Mouse (Mus musculus): ENCODE data around the gene Ppp2r1a. TPM values are rescaled to one million over a fixed set of nuclear protein-coding genes. Genes with fewer than 3 reads are reported as not detected.

Gene Ppp2r1a
- polyA plus RNA-seq (2014; fragmentation: Nextera tagmentation; extraction: Ambion mirVana), result 542 and 558 TPM in 2 replicates

DNA sequence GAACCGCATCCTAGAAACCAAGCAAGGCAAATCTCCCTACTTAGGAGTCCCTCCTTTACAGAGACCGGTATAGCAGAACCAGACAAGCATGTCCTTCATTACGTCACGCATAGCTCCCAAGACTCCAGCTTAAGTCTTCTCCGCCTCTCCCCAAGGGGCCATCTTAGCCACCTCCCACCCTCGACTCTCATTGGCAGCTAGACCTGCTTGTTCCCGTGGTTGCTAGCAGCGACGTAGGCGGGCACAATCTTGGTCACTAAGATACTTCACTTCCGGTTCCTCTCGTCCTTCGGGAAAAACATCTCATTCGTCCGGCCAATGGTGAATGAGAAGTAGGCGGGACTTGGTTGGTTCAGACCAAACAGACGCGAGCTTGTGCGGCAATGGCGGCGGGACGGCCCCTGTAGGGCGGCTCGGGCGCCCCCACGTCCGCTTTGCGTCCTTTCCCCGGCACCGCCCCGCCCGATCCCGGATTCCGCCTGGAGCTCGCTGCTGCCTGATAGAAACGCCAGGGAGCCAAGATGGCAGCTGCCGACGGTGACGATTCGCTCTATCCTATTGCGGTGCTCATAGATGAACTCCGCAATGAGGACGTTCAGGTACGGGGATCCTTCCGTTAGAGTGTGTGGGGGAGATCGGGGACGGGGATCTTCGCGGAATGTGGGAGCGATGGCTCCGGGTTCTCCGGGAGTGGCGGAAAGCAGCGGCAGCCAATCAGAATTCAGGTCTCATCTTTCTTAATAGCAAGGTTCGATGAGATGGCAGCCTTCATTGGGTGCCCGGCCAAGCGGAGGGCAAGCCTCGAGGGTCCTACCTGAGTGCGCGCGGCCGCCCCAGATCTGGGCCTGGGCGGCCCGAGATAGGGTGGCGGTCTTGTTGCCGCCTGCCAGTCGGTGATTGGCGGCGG, at the start of gene Ppp2r1a:
Ppp2r1a (plus strand) TSS at position 327 of the 907 bp plus-strand sequence.
- H3K4me1 ChIP-seq (ENCODE audit: control insufficient read depth, insufficient read depth, low read length), result peaks cover 19% of the 10 kb centered on the region
- peak within 1 kb of the TSS; percentile 78 for H3K4me2 ChIP-seq
- WGBS, result under 1% methylated on average over 69 of the region's 69 CpGs
- peak; percentile 99 for DNase-seq (ENCODE audit: low spot score, missing footprints)
- no peaks in the 10 kb centered on the region for H3K27me3 ChIP-seq (ENCODE audit: control insufficient read depth, insufficient read depth, low read length)
- H3K36me3 ChIP-seq (ENCODE audit: control insufficient read depth, insufficient read depth, low read length), result no peaks in the 10 kb centered on the region
- H3K27ac ChIP-seq (ENCODE audit: low read depth, low read length), result peak within 1 kb of the TSS; percentile 95
- peak within 1 kb of the TSS; percentile 91 for H3K9ac ChIP-seq (ENCODE audit: low read length)
- peak within 1 kb of the TSS; percentile 78 for H3K4me3 ChIP-seq (ENCODE audit: low read depth, low read length)
- peak; percentile 98 for ATAC-seq (ENCODE audit: low FRiP score)
- no peaks in the 10 kb centered on the region for H3K9me3 ChIP-seq (ENCODE audit: control insufficient read depth, low read length)

DNA sequence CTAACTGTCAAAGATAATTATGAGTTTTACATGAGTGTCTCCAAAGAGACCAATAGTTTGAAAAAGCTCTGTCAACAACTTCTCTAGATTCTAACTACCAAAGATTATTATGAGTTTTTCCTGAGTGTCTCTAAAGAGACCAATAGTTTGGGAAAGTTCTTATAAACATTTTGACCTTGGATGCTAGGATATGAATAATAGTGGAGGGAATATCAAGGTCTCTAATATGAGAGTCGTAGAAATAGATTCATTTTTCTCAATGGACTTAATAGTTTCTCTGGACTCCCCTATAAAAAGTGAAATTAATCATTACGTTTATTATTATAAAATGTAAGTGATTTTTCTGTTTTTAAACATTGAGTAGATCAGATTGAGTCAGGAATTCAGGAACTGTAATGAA, 40.1 kb upstream of the Ppp2r1a start, which contains the start of gene Vmn1r231:
Vmn1r231 (minus strand) TSS at position 101 of the 400 bp plus-strand sequence.
- no peak for ATAC-seq (ENCODE audit: low FRiP score)
- Histone ChIP-seq H3K9ac (ENCODE audit: low read length) (no peak within 1 kb of the TSS), H3K27me3 (ENCODE audit: control insufficient read depth, insufficient read depth, low read length) (no peaks in the 10 kb centered on the region), H3K36me3 (ENCODE audit: control insufficient read depth, insufficient read depth, low read length) (no peaks in the 10 kb centered on the region), H3K27ac (ENCODE audit: low read depth, low read length) (no peak within 1 kb of the TSS), H3K4me1 (ENCODE audit: control insufficient read depth, insufficient read depth, low read length) (no peaks in the 10 kb centered on the region), H3K4me2 (no peak within 1 kb of the TSS), H3K4me3 (ENCODE audit: low read depth, low read length) (no peak within 1 kb of the TSS), H3K9me3 (ENCODE audit: control insufficient read depth, low read length) (no peaks in the 10 kb centered on the region)
- no peak for DNase-seq (ENCODE audit: low spot score, missing footprints)
- 62% methylated on average over 2 of the region's 2 CpGs for WGBS

DNA sequence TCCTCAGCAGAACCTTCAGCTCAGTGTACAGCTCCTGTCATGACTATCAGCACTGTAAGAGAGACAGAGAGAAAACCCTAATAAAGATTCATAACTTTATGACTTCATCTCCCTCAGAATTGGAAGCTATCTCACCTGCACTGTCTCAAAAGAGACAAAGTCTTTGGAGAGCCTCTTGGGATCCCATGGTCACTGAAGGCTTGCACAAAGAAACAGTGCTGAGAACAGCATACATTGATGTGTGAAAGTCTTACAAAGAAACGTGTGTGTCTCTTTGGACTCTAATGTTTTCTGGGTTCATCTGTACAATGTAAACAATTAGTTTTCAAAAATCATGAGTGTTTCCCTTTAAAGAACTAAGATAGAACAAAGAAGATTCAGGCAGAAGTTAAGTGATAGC, 25.5 kb upstream of the Ppp2r1a start, which contains the start of gene Vmn1r232:
Vmn1r232 (minus strand) TSS at position 101 of the 400 bp plus-strand sequence.
- 60% methylated on average over 1 of the region's 1 CpGs for WGBS

DNA sequence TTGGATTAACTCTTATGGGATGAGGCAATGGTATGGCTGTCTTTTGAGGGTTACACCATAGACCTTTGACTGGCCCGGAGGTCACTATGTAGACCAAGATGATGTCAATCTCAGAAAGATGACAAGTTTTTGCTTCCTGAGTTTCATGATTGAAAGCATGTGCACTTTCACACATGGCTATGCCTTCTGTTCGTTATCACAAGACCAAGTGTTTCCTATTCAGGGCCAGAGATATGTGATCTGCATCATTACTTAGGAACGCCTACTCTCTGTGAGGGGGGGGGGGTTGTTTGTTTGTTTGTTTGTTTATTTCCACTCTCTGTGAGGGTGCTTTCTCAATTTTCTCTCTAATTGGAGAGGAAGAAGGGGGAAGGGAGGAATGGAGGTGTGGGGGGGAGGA, 885 bp upstream of the Ppp2r1a start:
- Histone ChIP-seq H3K9ac (ENCODE audit: low read length) (peak overlapping the region; percentile 73), H3K36me3 (ENCODE audit: control insufficient read depth, insufficient read depth, low read length) (no peaks in the 10 kb centered on the region), H3K27ac (ENCODE audit: low read depth, low read length) (peak overlapping the region; percentile 72), H3K27me3 (ENCODE audit: control insufficient read depth, insufficient read depth, low read length) (no peaks in the 10 kb centered on the region), H3K4me3 (ENCODE audit: low read depth, low read length) (peak overlapping the region; percentile 78), H3K4me2 (peak overlapping the region; percentile 59), H3K4me1 (ENCODE audit: control insufficient read depth, insufficient read depth, low read length) (peaks cover 19% of the 10 kb centered on the region), H3K9me3 (ENCODE audit: control insufficient read depth, low read length) (no peaks in the 10 kb centered on the region)
- ATAC-seq (ENCODE audit: low FRiP score) (no peak), DNase-seq (ENCODE audit: low spot score, missing footprints) (no peak)
- WGBS, result 63% methylated on average over 3 of the region's 3 CpGs

More for the DNA sequence above, 25.5 kb upstream of the Ppp2r1a start, which contains the start of gene Vmn1r232:
- DNase-seq (ENCODE audit: low spot score, missing footprints) (no peak), ATAC-seq (ENCODE audit: low FRiP score) (no peak)
- Histone ChIP-seq H3K27me3 (ENCODE audit: control insufficient read depth, insufficient read depth, low read length) (no peaks in the 10 kb centered on the region), H3K9me3 (ENCODE audit: control insufficient read depth, low read length) (no peaks in the 10 kb centered on the region), H3K36me3 (ENCODE audit: control insufficient read depth, insufficient read depth, low read length) (no peaks in the 10 kb centered on the region), H3K27ac (ENCODE audit: low read depth, low read length) (no peak within 1 kb of the TSS), H3K9ac (ENCODE audit: low read length) (no peak within 1 kb of the TSS), H3K4me3 (ENCODE audit: low read depth, low read length) (no peak within 1 kb of the TSS), H3K4me2 (no peak within 1 kb of the TSS), H3K4me1 (ENCODE audit: control insufficient read depth, insufficient read depth, low read length) (no peaks in the 10 kb centered on the region)

DNA sequence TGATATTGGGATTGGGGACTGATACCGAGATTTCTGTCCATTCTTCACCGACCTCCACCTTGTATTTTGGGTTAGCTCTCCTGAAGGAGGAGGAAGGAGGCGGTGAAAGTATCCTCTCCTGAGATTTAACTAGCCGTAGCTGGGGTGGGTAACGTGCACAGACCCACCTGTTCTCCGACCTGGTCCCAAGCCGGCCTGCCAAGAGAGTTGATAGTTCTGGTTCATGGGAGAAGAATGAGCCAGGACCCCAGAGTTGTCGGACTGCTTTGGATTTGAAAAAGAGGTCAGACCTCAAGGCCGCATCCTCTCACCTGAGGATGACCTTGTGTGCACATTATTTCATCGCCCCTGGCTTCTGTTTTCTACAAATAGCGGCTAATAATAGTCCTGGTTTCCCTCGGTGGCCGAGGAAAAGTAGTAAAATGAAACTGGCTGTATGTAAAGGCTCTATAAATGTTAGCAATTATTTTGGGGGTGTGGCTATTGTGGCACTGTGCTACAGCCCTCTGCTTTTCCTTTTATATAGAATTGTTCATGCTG, 985 bp downstream of the Ppp2r1a start:
- Histone ChIP-seq H3K9ac (ENCODE audit: low read length) (peak overlapping the region; percentile 91), H3K27ac (ENCODE audit: low read depth, low read length) (peak overlapping the region; percentile 95), H3K4me3 (ENCODE audit: low read depth, low read length) (peak overlapping the region; percentile 78), H3K4me1 (ENCODE audit: control insufficient read depth, insufficient read depth, low read length) (peaks cover 19% of the 10 kb centered on the region), H3K27me3 (ENCODE audit: control insufficient read depth, insufficient read depth, low read length) (no peaks in the 10 kb centered on the region), H3K36me3 (ENCODE audit: control insufficient read depth, insufficient read depth, low read length) (no peaks in the 10 kb centered on the region; the same call in 1 of the 2 replicates), H3K9me3 (ENCODE audit: control insufficient read depth, low read length) (no peaks in the 10 kb centered on the region), H3K4me2 (peak overlapping the region; percentile 78)
- peak; percentile 90 for DNase-seq (ENCODE audit: low spot score, missing footprints)
- no peak for ATAC-seq (ENCODE audit: low FRiP score)
- WGBS, result under 1% methylated on average over 13 of the region's 13 CpGs

DNA sequence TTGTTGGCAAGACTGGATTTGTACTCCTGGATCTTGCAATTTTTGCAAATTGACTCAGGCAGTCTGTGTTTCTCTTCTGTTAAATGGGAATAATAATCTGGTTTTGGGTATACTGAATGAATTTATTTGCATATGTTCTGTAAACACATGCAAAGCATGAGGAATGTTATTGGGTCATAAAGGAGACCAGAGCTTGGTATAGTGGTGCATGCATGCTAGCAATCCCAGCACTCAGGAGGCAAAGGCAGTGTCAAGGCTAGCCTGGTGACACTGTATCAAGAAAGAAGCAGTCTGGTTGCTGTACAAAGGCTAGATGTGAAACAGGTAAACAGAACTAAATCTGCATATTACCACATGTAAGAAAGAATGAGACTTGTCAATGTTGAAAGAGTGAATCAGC, 1.5 kb downstream of the Ppp2r1a start:
- no peaks in the 10 kb centered on the region for H3K9me3 ChIP-seq (ENCODE audit: control insufficient read depth, low read length)
- peaks cover 3% of the 10 kb centered on the region; the same call in 1 of the 2 replicates for H3K36me3 ChIP-seq (ENCODE audit: control insufficient read depth, insufficient read depth, low read length)
- H3K27ac ChIP-seq (ENCODE audit: low read depth, low read length), result no peak overlapping the region
- peaks cover 19% of the 10 kb centered on the region for H3K4me1 ChIP-seq (ENCODE audit: control insufficient read depth, insufficient read depth, low read length)
- H3K27me3 ChIP-seq (ENCODE audit: control insufficient read depth, insufficient read depth, low read length), result no peaks in the 10 kb centered on the region
- peak; percentile 78 for DNase-seq (ENCODE audit: low spot score, missing footprints)
- H3K4me3 ChIP-seq (ENCODE audit: low read depth, low read length), result peak overlapping the region; percentile 78
- H3K4me2 ChIP-seq, result peak overlapping the region; percentile 78
- ATAC-seq (ENCODE audit: low FRiP score), result no peak
- peak overlapping the region; percentile 91; the same call in 1 of the 2 replicates for H3K9ac ChIP-seq (ENCODE audit: low read length)

DNA sequence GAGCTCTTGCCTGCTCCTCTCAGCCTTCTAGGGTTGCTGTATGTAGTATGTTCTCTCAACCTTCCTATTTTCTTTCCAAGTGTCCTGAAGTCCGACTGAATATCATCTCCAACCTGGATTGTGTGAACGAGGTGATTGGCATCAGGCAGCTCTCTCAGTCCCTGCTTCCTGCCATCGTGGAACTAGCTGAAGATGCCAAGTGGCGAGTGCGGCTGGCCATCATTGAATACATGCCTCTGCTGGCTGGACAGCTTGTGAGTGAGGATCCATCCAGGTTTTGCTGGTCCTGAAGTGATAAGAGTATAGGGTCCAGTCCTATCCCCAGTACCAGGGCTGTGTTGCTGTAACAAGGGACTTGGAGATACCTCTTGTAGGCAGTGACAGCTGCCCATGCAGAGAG, 15.3 kb downstream of the Ppp2r1a start:
- H3K4me1 ChIP-seq (ENCODE audit: control insufficient read depth, insufficient read depth, low read length), result no peaks in the 10 kb centered on the region
- ATAC-seq (ENCODE audit: low FRiP score), result no peak
- no peaks in the 10 kb centered on the region for H3K27me3 ChIP-seq (ENCODE audit: control insufficient read depth, insufficient read depth, low read length)
- no peaks in the 10 kb centered on the region for H3K9me3 ChIP-seq (ENCODE audit: control insufficient read depth, low read length)
- no peak overlapping the region for H3K9ac ChIP-seq (ENCODE audit: low read length)
- peaks cover 72% of the 10 kb centered on the region for H3K36me3 ChIP-seq (ENCODE audit: control insufficient read depth, insufficient read depth, low read length)
- peak; percentile 81 for DNase-seq (ENCODE audit: low spot score, missing footprints)
- H3K27ac ChIP-seq (ENCODE audit: low read depth, low read length), result no peak overlapping the region
- H3K4me3 ChIP-seq (ENCODE audit: low read depth, low read length), result no peak overlapping the region
- H3K4me2 ChIP-seq, result no peak overlapping the region
- 93% methylated on average over 5 of the region's 5 CpGs for WGBS

DNA sequence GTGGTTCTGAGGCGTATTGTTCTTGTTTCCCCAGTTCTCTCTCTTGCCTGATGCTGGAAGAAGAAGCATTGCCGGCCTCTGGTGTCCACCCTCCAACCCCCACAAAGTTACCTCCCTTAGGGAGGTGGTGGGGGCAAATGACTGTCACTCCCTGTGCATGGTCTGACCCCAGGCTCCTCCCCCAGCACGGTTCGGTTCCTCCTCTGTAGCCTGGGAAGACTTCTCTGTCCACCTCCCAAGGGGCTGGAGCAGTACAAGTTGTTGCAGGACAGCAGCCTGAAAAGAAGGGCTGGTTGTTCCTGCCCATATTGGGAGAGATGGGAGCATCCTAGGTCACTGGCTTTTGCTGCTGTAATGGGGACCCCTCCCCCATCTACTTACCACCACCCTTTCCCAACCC, 20.3 kb downstream of the Ppp2r1a start:
- 98% methylated on average over 4 of the region's 4 CpGs for WGBS

DNA sequence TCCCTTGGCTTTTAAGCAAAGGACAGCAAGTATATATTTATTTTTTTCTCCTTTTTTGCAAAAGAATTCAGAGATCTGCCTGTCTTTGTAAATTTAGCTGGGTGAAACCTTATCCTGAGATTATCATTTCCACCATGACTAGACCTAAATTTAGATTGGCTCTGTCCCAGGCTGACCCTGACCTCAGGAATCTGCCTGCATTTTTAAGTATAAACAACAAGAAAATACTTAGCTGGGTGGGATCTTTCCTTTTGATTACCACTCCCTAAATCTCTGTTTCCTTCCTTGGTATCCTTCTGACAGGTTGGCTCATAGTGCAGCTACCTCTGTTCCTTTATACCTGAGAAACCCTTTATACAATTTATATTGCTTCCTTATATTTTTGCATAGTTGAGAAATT, 21.6 kb downstream of the Ppp2r1a start:
- Histone ChIP-seq H3K36me3 (ENCODE audit: control insufficient read depth, insufficient read depth, low read length) (peaks cover 34% of the 10 kb centered on the region), H3K9me3 (ENCODE audit: control insufficient read depth, low read length) (no peaks in the 10 kb centered on the region), H3K4me1 (ENCODE audit: control insufficient read depth, insufficient read depth, low read length) (no peaks in the 10 kb centered on the region), H3K9ac (ENCODE audit: low read length) (no peak overlapping the region), H3K27ac (ENCODE audit: low read depth, low read length) (no peak overlapping the region), H3K4me2 (no peak overlapping the region), H3K4me3 (ENCODE audit: low read depth, low read length) (no peak overlapping the region), H3K27me3 (ENCODE audit: control insufficient read depth, insufficient read depth, low read length) (no peaks in the 10 kb centered on the region)
- DNase-seq (ENCODE audit: low spot score, missing footprints) (peak; percentile 51), ATAC-seq (ENCODE audit: low FRiP score) (no peak)

More for the DNA sequence above, 20.3 kb downstream of the Ppp2r1a start:
- no peaks in the 10 kb centered on the region for H3K4me1 ChIP-seq (ENCODE audit: control insufficient read depth, insufficient read depth, low read length)
- no peak overlapping the region for H3K4me3 ChIP-seq (ENCODE audit: low read depth, low read length)
- H3K27ac ChIP-seq (ENCODE audit: low read depth, low read length), result no peak overlapping the region
- no peaks in the 10 kb centered on the region for H3K27me3 ChIP-seq (ENCODE audit: control insufficient read depth, insufficient read depth, low read length)
- ATAC-seq (ENCODE audit: low FRiP score) (peak; percentile 39; the same call in 1 of the 2 replicates), DNase-seq (ENCODE audit: low spot score, missing footprints) (no peak)
- H3K4me2 ChIP-seq, result no peak overlapping the region
- no peak overlapping the region for H3K9ac ChIP-seq (ENCODE audit: low read length)
- H3K36me3 ChIP-seq (ENCODE audit: control insufficient read depth, insufficient read depth, low read length), result peaks cover 45% of the 10 kb centered on the region
- no peaks in the 10 kb centered on the region for H3K9me3 ChIP-seq (ENCODE audit: control insufficient read depth, low read length)

Data from midbrain, embryonic 11.5 days (tissue).